Mouse (Mus musculus) megakaryocyte, adult 5-6 weeks (primary cell): ENCODE measurements around the gene Jmjd4. TPM values are rescaled to one million over a fixed set of nuclear protein-coding genes. Genes with fewer than 3 reads are reported as not detected.

Experiments
- ATAC-seq: 2 replicates; pipeline ENCODE4 v1.8.0; 2016; ENCODE audit warnings: mild to moderate bottlenecking, inconsistent platforms; ENCODE audit not compliant: poor library complexity, severe bottlenecking
- total RNA-seq, 2 experiments: library from RNA; stranded (forward) in 1 of 2; stranded (reverse) in 1 of 2; fragments of 153-499, 151-499 nt in 1 of 2; fragments of 221-1000, 200-1000 nt in 1 of 2; gene quantifications; 2 replicates each; pipeline versions ENCODE4 v1.2.3 to v1.2.4; 2015 to 2017

Gene Jmjd4
- 1.9 and 2.3 TPM in 2 replicates for total RNA-seq (2015)
- 1.8 and 2.0 TPM in 2 replicates for total RNA-seq (2017)

GRCm38 (mm10) chr11:59449741-59450229 lies at the start of gene Jmjd4:
Gene Jmjd4 (plus strand): TSS chr11:59450045.
- ATAC-seq: peak; percentile 90

- ATAC-seq: no peak
Measured at GRCm38 (mm10) chr11:59400876-59401275, 49.0 kb upstream of the Jmjd4 start.

- no peak for ATAC-seq
Measured at GRCm38 (mm10) chr11:59405761-59406160, 44.1 kb upstream of the Jmjd4 start.

DNA sequence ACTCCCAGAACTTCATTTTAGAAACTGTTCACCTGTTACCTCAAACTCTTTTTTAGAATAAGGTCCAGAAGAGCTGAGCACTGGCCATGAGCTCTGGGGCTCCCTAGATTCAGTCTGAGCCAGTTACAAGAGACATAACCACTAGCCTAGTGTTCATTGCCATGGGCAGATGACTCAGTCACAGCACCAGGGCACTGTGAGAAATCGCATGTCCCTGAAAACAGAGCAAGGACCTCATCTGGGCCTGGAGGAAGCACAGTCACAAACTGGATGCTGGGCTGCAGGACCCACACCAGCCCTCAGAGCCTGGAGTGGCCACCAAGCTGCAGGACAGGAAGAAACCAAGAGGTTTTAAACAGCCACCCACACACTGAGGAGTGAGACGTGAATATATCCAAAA lies 39.0 kb upstream of the Jmjd4 start:
- ATAC-seq: no peak

GRCm38 (mm10) chr11:59412058-59412457 lies 37.8 kb upstream of the Jmjd4 start:
- no peak for ATAC-seq

GRCm38 (mm10) chr11:59412999-59413863 lies 36.6 kb upstream of the Jmjd4 start:
- no peak for ATAC-seq

- ATAC-seq: peak; percentile 84
Measured at GRCm38 (mm10) chr11:59418708-59419107, 31.1 kb upstream of the Jmjd4 start.

GRCm38 (mm10) chr11:59421436-59421835 lies 28.4 kb upstream of the Jmjd4 start:
- ATAC-seq: peak; percentile 53

- 0 out of 2 replicates have a peak, but pooled peaks have one; percentile 13 for ATAC-seq
Measured at GRCm38 (mm10) chr11:59421967-59422366, 27.9 kb upstream of the Jmjd4 start.

GRCm38 (mm10) chr11:59423010-59423588 lies 26.7 kb upstream of the Jmjd4 start:
- no peak for ATAC-seq

DNA sequence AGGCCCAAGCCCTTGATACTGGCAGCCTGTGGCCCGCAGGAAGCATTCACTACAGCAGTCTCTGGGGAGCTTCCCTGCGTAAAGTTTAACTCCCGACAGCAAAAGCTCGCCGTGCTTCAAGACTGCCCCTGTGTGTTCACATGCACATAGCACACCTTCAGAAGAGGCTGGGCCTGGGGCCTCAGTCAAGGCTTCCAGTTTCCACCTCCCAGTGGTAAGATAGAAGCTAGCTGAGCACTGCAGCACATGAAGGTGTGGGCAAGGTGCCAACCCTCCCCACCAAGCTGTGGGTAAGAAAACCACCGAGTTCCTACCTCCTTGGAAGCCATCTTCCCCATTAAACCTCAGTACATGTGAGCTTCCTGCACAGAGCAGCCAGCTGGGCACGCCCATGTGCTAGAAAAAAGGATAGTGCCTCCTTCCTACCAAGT lies 24.2 kb upstream of the Jmjd4 start:
- ATAC-seq: peak; percentile 49

DNA sequence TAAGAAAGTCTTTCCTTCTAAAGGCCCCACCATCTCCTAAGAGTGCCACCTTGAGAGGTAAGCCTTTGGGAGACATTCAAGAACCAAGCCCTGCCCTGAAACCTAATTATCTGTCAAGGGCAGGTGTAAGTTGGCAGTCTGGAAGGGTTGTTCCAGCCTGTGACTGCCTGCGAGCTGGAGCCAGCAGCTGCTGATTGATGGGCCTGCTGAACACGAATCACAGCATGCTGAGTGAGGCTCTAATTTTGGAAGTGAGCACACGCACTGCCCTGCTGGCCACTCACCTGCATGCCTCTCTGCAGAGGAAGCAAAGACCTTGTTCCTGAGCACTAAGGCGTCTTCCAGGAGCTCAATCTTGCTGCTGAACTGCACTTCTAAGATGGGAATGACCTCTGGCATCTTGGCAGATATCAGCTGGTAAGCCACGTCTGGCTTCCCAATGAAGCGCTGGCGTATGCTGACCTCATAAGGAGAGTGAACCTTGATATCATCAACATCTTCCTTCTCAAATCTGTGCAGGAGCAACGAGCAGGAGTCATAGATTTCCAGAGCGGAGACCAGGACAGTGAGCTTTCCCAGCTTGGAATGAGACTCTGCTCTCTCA lies 21.7 kb upstream of the Jmjd4 start:
- no peak for ATAC-seq

DNA sequence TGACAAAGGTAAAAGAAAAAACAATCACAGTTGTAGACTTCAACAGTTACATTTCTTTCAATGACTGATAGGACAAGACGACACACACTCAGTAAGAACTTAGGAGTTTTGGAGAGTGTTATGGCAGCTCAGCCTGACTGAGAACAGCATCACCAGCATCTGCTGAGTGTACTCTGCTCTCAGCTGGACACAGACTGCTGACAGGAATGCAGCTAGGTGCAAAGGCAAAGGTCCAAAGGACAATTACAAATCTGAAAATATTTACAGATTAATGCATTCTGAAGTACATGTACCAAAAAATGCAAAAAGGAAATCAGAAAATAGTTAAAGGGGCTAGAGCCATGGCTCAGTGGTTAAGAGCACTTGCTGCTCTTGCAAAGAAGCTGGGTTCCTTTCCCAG lies 19.9 kb upstream of the Jmjd4 start:
- no peak for ATAC-seq

DNA sequence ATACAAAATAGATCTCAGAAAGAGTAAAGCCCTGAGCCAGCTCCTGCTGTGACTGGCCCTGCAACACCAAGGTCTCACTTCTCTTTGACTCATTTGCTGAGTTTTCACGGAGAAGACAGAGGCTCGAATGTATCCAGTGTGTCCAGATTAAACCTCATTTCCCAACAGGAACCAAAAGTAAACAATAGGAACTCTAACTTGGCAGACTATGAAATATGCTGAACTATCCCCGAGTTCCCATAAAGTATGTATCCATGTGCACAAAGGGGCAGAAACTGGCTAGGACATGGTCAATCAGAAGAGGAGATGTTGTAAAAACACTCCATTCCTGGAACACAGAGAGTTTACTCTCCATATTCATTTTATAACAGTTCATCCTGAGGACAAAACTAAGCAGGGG lies 17.6 kb upstream of the Jmjd4 start:
- no peak for ATAC-seq

- ATAC-seq: no peak
Measured at GRCm38 (mm10) chr11:59437954-59438353, 11.9 kb upstream of the Jmjd4 start.

DNA sequence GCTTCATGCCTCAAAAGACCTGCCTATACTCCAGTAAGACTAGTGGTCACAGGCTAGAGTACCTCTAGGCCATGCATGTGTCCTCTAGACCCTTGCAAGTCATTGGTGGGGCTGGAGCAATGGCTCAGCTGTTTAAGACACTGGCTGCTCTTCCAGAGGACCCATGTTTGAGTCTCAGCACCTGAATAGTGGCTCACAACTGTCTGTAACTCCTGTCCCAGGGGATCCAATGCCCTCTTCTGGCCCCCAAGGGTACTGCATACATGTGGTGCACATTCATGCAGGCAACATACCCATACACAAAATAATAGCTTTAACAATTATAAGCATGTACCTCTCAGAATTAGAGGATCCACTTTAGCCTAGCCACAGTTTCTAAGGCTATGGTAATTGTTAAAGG lies 6.7 kb upstream of the Jmjd4 start:
- no peak for ATAC-seq

GRCm38 (mm10) chr11:59450230-59450771 lies 456 bp downstream of the Jmjd4 start:
- peak; percentile 75 for ATAC-seq

DNA sequence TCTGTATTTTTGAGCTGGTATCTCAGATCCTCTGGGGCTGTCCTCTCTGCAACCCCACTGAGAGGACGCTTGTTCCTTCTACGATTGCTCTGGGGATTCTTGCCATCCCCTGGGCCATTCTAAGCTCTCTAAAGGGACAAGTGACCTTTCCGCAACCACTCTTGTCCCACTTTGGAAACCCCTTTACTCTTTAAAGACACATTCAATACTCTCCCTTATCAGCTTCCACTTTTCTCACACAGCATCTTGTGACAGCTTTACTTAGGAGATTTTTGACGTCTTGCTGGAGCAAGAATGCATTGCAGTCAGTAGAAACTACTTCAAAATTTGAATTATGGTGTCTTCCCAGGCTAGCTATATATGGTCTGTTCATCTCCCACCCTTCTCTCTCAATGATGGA lies 1.2 kb downstream of the Jmjd4 start, which contains the start of gene Snap47:
Gene Snap47, minus strand, starts transcription at position 101 of the 400 bp plus-strand sequence.
- no peak for ATAC-seq

DNA sequence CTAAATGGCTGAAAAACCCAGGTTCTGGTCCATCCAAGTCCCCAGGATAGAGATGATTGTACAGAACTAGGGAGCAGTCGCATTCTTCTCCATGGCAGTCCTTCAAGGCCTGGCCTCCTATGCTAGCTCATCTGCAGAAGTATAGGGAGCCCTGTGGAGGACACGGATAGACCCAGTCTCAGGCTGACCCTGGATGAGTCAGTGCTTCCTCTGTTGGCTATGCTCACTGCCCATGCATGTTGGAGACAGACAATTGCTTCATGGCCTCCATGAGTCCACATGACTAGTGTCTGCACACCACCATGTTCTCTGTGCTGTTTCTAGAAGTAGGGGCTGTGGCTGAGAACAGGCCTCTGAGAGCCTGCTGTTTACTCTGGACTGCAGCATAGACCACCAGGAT lies 6.5 kb downstream of the Jmjd4 start:
- no peak for ATAC-seq

DNA sequence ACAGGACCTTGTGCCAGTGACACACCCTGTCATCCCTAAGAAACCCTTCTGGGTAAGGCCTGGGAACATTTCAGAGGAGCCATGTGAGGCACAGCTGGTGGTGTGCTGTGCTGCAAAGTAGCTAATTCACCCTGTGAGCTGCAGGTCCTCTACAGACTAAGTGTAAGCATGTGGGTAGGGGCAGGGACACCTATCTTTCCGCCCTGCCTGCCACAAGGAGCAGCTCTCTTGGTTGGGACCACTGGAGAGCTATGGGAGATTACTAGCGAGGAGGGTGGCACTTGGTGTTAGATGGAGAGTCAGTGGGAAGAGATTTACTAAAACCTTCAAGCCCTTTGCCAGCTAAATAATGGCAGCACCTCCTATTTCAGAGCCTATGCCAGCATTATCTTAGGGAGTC lies 7.0 kb downstream of the Jmjd4 start:
- no peak for ATAC-seq

- ATAC-seq: no peak
Measured at GRCm38 (mm10) chr11:59458973-59459372, 9.1 kb downstream of the Jmjd4 start.
